Mouse (Mus musculus) hindbrain, embryonic 10.5 days (tissue): ENCODE data around the gene Rpap1. TPM values are rescaled to one million over a fixed set of nuclear protein-coding genes. Genes with fewer than 3 reads are reported as not detected.

Experiments used
- DNase-seq: peaks from one replicate; pipeline ENCODE4 v3.0.0-alpha.2; 2017; ENCODE audit warnings: low spot score
- H3K27ac ChIP-seq: fragments of 300-500 bp; sonication (generic); 2 replicates; pipeline ENCODE4 v1.5.1; 2016; ENCODE audit warnings: mild to moderate bottlenecking, moderate library complexity
- H3K27me3 ChIP-seq: fragments of 300-500 bp; sonication (generic); 2 replicates; pipeline ENCODE4 v1.6.1; 2016; ENCODE audit warnings: mild to moderate bottlenecking; ENCODE audit not compliant: poor library complexity, insufficient read depth, severe bottlenecking
- H3K36me3 ChIP-seq: fragments of 300-500 bp; sonication (generic); 2 replicates; pipeline ENCODE4 v1.6.1; 2016; ENCODE audit warnings: mild to moderate bottlenecking, moderate library complexity
- H3K4me1 ChIP-seq: fragments of 300-500 bp; sonication (generic); replicated peaks from 2 replicates; pipeline ENCODE4 v1.6.1; 2016; ENCODE audit warnings: mild to moderate bottlenecking
- H3K4me3 ChIP-seq: fragments of 300-500 bp; sonication (generic); 2 replicates; pipeline ENCODE4 v1.5.1; 2016; ENCODE audit warnings: mild to moderate bottlenecking, moderate library complexity
- H3K9me3 ChIP-seq: fragments of 300-500 bp; sonication (generic); 2 replicates; pipeline ENCODE4 v1.6.1; 2016; ENCODE audit warnings: mild to moderate bottlenecking, moderate library complexity
- WGBS: fragments of 180-500 bp; shearing (Covaris S2); methylation state at CpG from one replicate; pipeline ENCODE4 v1.1.7; 2016; 5-methylcytosine and 5-hydroxymethylcytosine counted together
- polyA plus RNA-seq: library from polyadenylated mRNA; unstranded; fragments of >200 nt; fragmentation: Nextera tagmentation; extraction: Ambion mirVana; gene quantifications from 2 replicates; pipeline ENCODE4 v1.2.1, GENCODE M21; 2016

Gene Rpap1
- polyA plus RNA-seq, 1 experiment from 2014 or later: 41.6 TPM

- WGBS: 82% methylated on average over 4 of the region's 4 CpGs
- Histone ChIP-seq H3K27me3 (peaks cover 40% of the 10 kb centered on the region), H3K9me3 (no peaks in the 10 kb centered on the region), H3K36me3 (peaks cover 53% of the 10 kb centered on the region), H3K4me3 (no peak overlapping the region), H3K4me1 (peaks cover 3% of the 10 kb centered on the region; the same call in 1 of the 2 replicates), H3K27ac (no peak overlapping the region)
- no peak for DNase-seq
These were observed 23.4 kb downstream of the Rpap1 start for GRCm38 (mm10) chr2:119763924-119764323.

DNA sequence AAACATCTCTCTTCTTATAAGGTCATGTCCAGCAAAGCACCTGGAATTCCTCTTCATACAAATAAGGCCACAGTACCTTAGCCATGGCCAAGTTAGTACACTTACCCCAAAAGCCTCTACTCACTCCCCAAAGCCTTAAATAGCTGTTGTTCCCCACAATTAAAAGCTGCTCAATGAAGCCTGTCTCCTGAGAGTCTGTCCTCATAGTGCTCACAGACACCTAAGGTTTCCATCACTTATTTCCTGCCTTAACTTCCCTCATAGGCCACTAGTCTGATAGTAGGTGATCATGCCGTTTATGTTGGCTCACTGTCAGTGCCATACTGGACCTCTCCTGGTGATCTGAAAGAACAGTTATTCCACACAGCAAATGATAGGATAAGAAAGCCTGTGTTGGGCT is 25.1 kb downstream of the Rpap1 start:
- H3K27ac ChIP-seq: no peak overlapping the region
- DNase-seq: no peak
- H3K27me3 ChIP-seq: peaks cover 57% of the 10 kb centered on the region
- 74% methylated on average over 1 of the region's 1 CpGs for WGBS
- no peak overlapping the region for H3K4me3 ChIP-seq
- peaks cover 18% of the 10 kb centered on the region for H3K4me1 ChIP-seq
- H3K36me3 ChIP-seq: peaks cover 40% of the 10 kb centered on the region
- H3K9me3 ChIP-seq: no peaks in the 10 kb centered on the region

DNA sequence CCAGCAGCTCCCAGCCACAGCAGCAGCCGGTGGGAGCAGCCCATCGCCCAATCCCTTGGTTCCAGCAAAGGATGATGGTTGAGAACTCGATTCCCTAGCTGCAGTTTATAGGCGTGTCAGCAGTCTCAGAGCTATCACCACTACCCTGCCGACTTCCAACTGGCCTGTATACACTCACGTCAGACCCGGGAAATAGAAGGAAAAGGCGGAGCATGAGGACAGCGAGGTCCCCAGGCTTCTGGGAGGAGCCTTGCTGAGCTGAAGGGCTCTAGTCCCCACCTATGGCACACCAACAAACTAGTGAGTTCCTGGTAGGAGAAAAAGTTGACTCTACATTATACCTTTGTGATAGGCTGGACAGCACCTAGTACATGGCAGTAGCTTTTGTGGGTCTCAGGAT is 27.1 kb downstream of the Rpap1 start, which contains the start of gene Ltk:
TSS of gene Ltk (minus strand) at position 181 of the 400 bp plus-strand sequence.
- H3K9me3 ChIP-seq: no peaks in the 10 kb centered on the region
- peaks cover 76% of the 10 kb centered on the region for H3K27me3 ChIP-seq
- peaks cover 22% of the 10 kb centered on the region for H3K36me3 ChIP-seq
- DNase-seq: no peak
- H3K27ac ChIP-seq: no peak within 1 kb of the TSS
- H3K4me1 ChIP-seq: peaks cover 18% of the 10 kb centered on the region
- 15% methylated on average over 9 of the region's 9 CpGs for WGBS
- peak within 1 kb of the TSS; percentile 65; the same call in 1 of the 2 replicates for H3K4me3 ChIP-seq

DNA sequence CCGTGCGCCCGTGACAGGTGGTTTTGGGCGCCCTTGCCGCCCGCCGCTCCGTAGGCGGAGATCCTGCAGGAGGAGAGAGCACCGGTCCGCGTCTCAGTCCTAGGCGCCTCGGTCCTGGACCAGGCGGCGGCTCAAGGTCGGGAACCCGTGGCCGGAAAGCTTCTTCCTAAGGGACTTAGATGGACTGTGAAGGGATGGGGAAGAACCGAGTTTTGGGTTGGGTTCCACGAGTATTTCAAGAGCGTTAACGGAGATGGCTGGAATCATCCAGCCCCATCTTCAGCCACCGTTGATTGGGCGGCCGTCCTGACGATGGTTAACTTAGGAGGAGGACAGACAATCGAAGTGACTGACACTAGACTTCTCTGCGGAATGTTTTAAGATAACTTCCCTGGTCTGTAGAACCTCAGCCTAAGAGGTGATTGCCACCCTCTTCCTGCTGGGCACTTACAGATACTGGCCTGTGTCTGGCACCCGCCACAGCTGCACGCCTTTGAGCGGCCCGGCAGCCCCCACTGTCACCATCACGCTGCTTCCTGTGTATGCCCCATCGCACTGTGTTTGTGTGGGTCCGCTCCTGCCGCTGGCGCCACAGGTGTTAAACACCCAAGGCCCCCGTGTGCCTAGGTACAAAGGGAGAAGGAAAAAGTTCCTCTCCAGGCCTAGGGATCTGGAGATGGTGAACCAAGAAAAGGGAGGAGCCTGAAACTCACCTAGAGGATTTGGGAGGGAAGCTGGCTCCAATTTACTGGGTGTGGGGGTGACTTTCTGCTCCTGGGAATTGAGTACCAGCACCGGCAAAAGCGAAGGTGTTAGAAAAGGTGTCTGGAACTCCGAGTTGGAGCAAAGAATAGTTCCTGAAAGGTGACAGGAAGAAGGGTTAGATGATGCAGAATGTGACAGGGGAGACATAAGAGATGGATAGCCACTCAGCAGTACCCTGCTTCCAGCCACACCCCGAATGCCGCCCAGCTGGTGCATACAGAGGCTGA is 28.2 kb downstream of the Rpap1 start:
- peak; percentile 43 for DNase-seq
- Histone ChIP-seq H3K27ac (no peak overlapping the region), H3K36me3 (peaks cover 11% of the 10 kb centered on the region), H3K9me3 (no peaks in the 10 kb centered on the region), H3K27me3 (peaks cover 86% of the 10 kb centered on the region), H3K4me1 (peaks cover 18% of the 10 kb centered on the region), H3K4me3 (peak overlapping the region; percentile 65)
- WGBS: 5% methylated on average over 44 of the region's 44 CpGs

- under 1% methylated on average over 77 of the region's 77 CpGs for WGBS
- peaks cover 95% of the 10 kb centered on the region for H3K27me3 ChIP-seq
- H3K36me3 ChIP-seq: peaks cover 2% of the 10 kb centered on the region; the same call in 1 of the 2 replicates
- peaks cover 18% of the 10 kb centered on the region for H3K4me1 ChIP-seq
- peak overlapping the region; percentile 69 for H3K27ac ChIP-seq
- H3K4me3 ChIP-seq: peak overlapping the region; percentile 65
- DNase-seq: peak; percentile 53
- H3K9me3 ChIP-seq: no peaks in the 10 kb centered on the region
These were observed 29.1 kb downstream of the Rpap1 start for GRCm38 (mm10) chr2:119758101-119758843.

DNA sequence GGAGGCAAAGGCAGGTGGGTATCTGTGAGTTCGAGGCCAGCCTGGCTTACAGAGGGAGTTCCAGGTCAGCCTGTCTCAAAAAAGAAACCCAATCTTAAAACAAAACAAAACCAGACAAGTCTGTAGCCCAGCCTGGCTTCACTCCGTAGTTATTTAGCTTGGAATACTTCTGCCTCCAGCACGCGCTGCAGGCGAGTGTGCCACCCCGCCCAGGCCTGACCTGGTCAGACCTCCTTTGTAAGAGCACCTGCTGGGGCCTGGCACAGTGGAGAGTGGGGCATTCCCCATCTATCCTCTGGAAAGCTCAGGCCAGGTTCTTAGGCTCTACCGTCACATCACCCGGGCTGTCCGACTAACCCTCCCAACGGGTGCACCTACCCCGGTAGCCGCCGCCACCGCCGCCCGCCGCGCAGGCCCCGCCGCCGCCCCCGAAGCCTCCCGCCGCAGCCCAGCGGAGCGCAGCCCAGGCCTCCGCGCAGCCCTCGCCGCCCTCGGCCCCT is 29.7 kb downstream of the Rpap1 start:
- Histone ChIP-seq H3K27ac (peak overlapping the region; percentile 69), H3K27me3 (peaks cover 98% of the 10 kb centered on the region), H3K4me3 (peak overlapping the region; percentile 65), H3K36me3 (no peaks in the 10 kb centered on the region), H3K9me3 (no peaks in the 10 kb centered on the region), H3K4me1 (peaks cover 18% of the 10 kb centered on the region)
- DNase-seq: peak; percentile 53
- WGBS: 3% methylated on average over 31 of the region's 31 CpGs

- Histone ChIP-seq H3K4me3 (no peak overlapping the region), H3K27me3 (peaks cover 96% of the 10 kb centered on the region)
- 68% methylated on average over 13 of the region's 13 CpGs for whole genome bisulfite sequencing
These were observed 38.1 kb downstream of the Rpap1 start for GRCm38 (mm10) chr2:119749260-119749659.

GRCm38 (mm10) chr2:119747554-119747953 is 39.8 kb downstream of the Rpap1 start:
- Histone ChIP-seq H3K4me3 (no peak overlapping the region), H3K9me3 (no peaks in the 10 kb centered on the region), H3K4me1 (peaks cover 26% of the 10 kb centered on the region), H3K27ac (no peak overlapping the region), H3K36me3 (no peaks in the 10 kb centered on the region), H3K27me3 (peaks cover 96% of the 10 kb centered on the region)
- no peak for DNase-seq
- WGBS: 78% methylated on average over 7 of the region's 7 CpGs

More at GRCm38 (mm10) chr2:119749260-119749659, 38.1 kb downstream of the Rpap1 start:
- Histone ChIP-seq H3K4me1 (peaks cover 9% of the 10 kb centered on the region), H3K36me3 (no peaks in the 10 kb centered on the region), H3K9me3 (no peaks in the 10 kb centered on the region), H3K27ac (no peak overlapping the region)
- no peak for DNase-seq

DNA sequence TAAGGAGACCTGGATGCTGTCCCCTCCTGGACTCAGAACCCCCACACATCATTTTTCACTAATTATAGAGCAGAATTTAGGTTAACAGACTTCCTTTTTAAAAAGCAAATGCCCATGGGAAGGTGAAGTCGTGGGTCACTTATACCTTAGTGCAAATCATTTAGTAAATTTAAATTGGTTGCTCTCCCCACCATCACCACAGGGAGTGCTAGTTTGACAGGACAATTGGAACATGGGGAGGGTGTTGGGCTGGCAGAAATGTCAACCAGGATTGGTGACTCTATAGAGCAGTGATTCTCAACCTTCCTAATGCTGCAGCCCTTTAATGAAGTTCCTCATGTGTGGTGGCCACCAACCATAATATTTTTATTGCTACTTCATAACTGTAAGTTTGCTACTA is 42.1 kb downstream of the Rpap1 start:
- no peaks in the 10 kb centered on the region for H3K9me3 ChIP-seq
- H3K36me3 ChIP-seq: no peaks in the 10 kb centered on the region
- 8% methylated on average over 1 of the region's 1 CpGs for WGBS
- H3K4me3 ChIP-seq: no peak overlapping the region
- peaks cover 48% of the 10 kb centered on the region for H3K4me1 ChIP-seq
- no peak overlapping the region for H3K27ac ChIP-seq
- peaks cover 86% of the 10 kb centered on the region for H3K27me3 ChIP-seq
- no peak for DNase-seq

DNA sequence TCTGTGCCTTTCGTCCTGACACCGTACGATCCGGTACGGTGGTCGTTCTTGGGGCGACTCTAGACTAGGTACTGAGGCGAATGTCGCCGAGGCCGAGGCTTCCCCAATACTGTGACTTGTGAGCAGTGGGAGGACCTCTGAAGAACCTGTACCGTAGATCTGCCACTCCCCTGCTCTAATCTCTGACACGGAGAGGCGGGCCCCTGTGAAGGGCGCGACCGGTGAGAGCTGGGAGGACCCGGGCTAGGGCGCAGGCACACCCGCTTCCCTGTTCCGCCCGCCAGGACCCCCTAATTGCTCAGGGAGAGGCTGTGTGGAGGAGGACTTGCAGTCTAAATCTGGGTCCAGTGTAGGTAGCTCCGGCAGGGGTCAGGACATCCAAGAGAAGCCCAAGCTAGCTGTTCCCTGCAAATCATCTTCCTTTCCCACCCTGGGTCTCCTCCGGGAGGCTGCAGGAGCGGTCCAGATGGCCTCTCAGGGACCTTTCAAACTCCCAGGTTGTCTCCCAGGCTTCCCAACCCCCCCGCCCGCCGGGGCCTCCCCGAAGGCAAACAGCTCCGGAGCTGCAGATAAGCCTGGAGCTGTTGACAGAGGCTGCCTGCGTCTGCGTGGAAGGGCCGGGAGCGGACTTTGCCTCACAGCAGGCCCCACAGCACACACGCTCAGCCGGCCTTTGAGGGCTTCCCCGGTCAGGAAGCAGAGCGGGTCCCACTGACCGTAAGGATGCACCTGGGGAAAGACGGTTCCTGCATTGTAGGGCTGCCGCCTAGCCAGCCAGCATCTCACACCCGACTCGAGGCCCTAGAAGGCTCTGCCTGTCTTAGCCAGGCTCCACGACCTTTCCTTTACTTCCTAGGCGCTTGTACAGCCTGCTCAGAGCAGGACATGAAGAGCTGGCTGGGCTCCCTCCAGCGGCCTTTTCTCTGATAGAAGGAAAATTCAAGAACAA is 42.9 kb downstream of the Rpap1 start:
- no peaks in the 10 kb centered on the region for H3K9me3 ChIP-seq
- H3K4me1 ChIP-seq: peaks cover 50% of the 10 kb centered on the region
- no peak overlapping the region for H3K27ac ChIP-seq
- H3K36me3 ChIP-seq: no peaks in the 10 kb centered on the region
- H3K4me3 ChIP-seq: peak overlapping the region; percentile 66
- 3% methylated on average over 46 of the region's 46 CpGs for WGBS
- peak; percentile 48 for DNase-seq
- H3K27me3 ChIP-seq: peaks cover 86% of the 10 kb centered on the region

DNA sequence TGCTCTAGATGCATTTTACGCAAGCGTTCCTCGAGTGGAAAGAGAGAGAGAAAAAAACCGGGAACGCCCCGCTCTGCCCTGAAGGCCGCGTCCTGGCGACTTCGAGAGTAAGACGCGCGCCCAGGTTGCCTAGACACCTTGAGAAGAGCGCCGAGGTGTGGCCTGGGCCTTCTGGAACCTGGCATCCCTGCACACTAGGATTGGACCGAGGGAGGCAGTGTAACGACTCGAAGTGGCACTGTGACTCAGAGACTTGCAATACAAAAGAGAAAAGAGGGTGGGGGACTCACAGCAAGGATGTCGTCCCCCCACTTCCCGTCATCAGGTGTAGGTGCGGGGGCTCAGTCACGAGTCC is 43.6 kb downstream of the Rpap1 start:
- H3K4me3 ChIP-seq: peak overlapping the region; percentile 66
- 4% methylated on average over 22 of the region's 22 CpGs for WGBS
- no peaks in the 10 kb centered on the region for H3K9me3 ChIP-seq
- DNase-seq: no peak
- peaks cover 50% of the 10 kb centered on the region for H3K4me1 ChIP-seq
- no peaks in the 10 kb centered on the region for H3K36me3 ChIP-seq
- no peak overlapping the region for H3K27ac ChIP-seq
- peaks cover 86% of the 10 kb centered on the region for H3K27me3 ChIP-seq
